Mouse (Mus musculus): ENCODE results near the gene Gm11037.

GRCm38 (mm10) chr2:131171401-131172104 is 38.3 kb downstream of the Gm11037 start:
- TF ChIP-seq GATA1 (IDR thresholded peaks at IDR 0.05; ENCODE audit: borderline replicate concordance, low read length) (no peak), FLI1 (IDR thresholded peaks at IDR 0.05; ENCODE audit: low read length) (no peak)

All from megakaryocyte, embryonic 14.5 days (primary cell).